Mouse (Mus musculus) monocyte, adult 2 months (primary cell): ENCODE results near the gene Wfdc6a.
"Not testable (repeated sequence)": the region's sequence is repeated elsewhere in the genome, so short reads cannot be mapped to it uniquely, and the experiment has no call there.

Experiments used
- DNase-seq, 2 experiments: peaks; one replicate each; pipeline ENCODE4 v3.0.0; 2022; ENCODE audit warnings: low spot score in 2 of 2, low read depth in 1 of 2

Wfdc6a gene

DNA sequence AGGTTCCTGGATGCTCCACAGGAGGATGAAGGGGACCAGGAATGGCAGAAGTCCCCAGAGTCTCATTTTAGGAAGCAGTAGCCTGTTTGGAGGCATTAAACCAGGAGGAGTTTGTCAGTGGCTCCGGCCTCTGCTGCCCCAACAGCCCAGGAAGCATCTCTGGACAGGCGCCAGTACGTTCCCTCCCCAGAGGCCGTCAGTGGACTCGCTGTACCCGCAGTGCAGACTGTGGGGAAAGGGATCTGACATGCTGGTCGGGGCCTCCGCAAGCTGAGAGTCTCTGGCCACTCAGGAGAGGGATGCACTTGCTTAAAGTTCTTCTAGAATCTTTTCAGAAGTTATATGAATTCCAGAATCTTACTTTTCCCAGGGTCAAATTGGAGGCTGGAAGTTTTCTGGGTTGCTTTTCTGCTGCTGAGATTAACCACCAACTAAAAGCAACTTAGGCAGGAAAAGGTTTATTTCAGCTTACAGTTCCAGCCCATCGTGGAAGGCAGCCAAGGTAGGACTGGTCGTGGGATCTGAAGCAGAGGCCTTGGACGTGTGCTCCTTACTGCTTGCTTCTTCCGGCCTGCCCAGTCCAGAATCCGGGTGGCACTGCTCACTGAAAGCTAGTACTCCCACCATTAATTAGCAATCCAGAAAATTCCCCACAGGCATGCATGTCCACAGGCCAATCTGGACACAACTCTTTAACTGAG is at the start of gene Wfdc6a:
TSS of gene Wfdc6a (minus strand) at position 423 of the 701 bp plus-strand sequence.
- not testable (repeated sequence) for DNase-seq

DNA sequence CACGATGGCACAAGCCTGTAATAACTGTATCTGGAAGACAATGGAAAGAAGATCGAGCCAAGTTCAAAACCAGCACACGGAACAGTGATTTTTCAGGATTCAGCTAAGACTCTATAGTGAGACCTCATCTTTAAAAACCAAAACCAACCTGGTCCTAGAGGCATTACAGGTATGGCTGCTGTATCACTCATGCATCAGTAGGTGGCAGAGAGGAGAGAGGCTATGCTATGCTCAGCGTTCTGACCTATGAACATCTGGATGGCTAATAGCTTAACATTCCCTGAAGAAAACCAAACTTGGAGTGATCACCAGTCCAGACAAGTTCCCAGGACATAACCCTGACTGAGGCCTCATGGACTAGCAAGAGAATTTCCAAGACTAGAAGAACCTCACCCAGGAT is 36.5 kb upstream of the Wfdc6a start:
- no peak for DNase-seq

DNA sequence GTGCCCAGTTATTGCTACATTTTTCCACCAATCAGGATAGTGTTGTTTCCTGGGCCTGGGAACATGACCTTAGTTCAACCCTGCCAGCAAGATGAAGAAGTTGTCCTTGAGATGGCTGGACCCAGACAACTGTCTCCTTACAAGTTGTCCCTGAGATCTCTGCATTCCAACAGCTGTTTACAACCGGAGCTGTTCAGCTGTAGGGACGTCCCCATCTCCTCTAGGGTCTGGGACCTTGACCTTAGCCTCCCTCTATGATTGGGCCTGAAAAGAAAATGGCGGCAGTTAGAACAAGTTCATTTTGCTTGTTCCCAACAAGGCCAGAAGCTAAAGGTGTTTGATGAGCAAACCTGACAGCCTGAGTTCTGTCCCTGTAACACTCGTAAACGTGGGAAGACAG is 33.8 kb upstream of the Wfdc6a start:
- DNase-seq: no peak

DNA sequence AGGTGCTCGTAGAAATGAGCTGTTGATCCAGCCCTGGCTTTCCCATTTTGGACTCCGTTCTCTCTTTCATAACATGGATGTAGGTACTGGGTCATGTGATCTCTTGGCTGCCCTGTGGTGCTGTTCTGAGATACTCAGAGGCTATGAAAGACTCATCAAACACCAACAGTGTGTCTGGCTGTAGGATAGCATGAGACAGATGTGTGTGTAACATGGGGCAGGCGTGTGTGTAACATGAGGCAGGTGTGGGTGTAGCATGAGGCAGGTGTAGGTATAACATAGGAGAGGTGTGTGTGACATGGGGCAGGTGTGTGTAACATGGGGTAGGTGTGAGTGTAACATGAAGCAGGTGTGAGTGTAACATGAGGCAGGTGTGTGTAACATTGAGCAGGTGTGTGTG is 30.1 kb upstream of the Wfdc6a start:
- no peak for DNase-seq

DNA sequence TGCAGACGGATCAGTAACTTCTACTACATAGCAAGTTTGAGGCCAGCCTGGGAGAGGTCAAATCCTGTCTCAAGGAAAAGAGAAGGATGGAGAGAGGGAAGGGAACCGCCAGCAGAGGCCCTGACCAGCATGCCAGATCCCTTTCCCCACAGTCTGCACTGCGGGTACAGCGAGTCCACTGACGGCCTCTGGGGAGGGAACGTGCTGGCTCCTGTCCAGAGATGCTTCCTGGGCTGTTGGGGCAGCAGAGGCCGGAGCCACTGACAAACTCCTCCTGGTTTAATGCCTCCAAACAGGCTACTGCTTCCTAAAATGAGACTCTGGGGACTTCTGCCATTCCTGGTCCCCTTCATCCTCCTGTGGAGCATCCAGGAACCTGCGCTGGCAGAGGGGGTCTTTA is 28.2 kb upstream of the Wfdc6a start, which contains the start of the genes Wfdc6b and Wfdc8:
TSS of gene Wfdc6b (plus strand) at position 52 of the 400 bp plus-strand sequence.
TSS of gene Wfdc8 (minus strand) at position 156 of the 400 bp plus-strand sequence.
- not testable (repeated sequence) for DNase-seq

DNA sequence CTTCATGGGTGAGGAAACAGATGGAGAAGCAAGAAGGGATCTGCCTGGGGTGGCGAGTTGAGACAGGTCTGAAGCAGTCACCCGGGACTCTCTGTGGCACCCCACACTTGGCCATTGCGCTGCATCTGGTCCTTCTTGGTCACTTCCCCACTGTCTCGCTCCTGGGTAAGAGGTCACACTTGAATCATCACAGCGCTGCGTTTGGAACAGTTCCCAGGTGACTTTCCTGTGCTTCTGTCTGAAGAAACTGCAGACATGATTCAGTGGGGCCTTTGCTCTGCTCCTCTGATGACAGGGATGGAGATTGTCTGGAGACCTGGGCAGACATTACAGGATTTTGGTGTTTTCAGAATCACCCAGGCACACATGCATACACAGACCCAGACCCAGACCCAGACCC is 23.5 kb upstream of the Wfdc6a start:
- DNase-seq: no peak

DNA sequence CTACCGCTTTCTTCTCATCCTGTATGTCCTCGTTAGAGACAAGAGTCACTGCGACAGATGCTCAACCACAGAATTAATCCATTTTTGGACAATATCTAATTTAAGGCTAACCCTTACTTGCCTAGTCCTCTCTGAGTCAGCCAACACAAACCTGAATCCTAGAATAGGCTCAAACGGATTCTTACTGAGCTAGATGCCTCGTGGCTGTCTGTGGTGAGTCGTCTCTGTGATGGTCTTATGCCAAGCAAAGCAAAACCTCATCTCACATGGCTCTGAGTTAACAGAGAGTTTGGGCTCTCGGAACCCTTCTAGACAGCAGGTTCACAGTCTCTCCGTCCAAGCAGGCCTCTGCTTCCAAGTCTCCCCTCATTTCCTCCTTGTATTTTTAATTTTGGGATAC is 19.2 kb upstream of the Wfdc6a start:
- no peak for DNase-seq

DNA sequence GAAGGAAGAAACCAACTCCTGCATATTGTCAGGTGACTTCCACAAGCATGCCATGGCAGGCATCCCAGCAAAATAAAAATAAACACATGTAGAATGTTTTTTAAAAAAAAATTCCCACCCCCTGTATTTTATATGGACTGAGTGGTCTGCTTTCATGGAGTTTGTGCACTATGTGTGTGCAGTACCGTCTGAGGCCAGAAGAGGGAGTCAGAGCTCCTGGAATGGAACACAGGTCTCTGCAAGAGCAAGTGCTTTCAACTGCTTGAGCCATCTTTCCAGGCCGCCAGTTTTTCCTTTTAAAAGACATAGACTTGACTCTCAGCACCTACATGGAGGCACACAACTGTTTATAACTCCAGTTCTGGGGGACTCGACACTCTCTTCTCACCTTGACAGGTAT is 18.2 kb upstream of the Wfdc6a start:
- DNase-seq: no peak

DNA sequence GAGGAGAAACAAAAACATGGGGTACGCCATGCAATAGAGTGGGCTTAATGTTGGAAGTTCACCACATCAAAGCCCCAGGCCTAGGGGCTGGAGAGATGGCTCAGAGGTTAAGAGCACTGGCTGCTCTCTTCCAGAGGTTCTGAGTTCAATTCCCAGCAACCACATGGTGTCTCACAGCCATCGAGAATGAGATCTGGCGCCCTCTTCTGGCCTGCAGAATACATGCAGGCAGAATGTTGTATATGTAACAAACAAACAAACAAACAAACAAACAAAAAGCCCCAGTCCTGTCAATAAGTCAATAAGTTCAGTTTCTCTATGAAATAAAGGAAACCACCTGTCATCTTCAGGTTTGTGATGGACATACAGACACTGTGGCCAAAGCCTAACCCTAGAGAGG is 14.9 kb upstream of the Wfdc6a start:
- DNase-seq: no peak

DNA sequence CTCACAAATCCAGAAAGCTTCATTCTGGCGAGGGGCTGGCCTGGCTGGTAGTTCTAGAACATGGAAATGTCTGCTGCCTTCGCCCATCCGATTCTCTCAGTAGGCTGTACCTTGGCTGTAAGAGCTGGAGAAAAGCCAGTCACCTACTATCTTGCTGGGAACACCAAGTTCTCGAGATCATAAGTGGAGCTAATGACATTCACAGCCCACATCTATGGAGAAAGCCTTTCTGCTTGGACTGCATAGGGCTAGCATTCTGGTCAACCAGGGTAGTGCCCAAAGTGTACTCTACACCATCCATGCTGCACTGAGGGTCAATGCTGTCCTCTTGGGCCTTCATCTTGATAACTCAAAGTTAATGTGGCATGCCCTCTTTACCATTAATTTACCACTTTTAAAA is 8.2 kb upstream of the Wfdc6a start, which contains the start of gene Eppin:
TSS of gene Eppin (minus strand) at position 101 of the 400 bp plus-strand sequence.
- DNase-seq: no peak

DNA sequence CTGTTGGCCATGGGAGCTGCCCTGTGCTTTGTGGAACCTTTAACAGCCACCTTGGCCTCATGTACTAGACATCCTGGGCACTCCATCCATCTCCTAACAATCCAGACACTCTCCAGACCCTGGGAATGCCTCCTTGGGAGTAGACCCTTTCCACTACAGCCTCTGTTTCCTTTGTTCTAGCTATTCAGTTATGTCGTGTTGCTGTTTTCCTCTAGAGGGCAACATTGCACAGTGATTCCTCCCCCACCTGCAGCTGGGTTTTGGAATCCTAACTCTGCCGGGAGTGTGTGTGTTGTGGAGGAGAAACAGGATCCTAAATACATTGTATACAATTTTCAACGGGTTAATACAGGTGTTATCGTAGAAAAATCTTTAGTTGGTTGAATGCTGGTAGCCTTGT is 6.8 kb upstream of the Wfdc6a start:
- DNase-seq: no peak

DNA sequence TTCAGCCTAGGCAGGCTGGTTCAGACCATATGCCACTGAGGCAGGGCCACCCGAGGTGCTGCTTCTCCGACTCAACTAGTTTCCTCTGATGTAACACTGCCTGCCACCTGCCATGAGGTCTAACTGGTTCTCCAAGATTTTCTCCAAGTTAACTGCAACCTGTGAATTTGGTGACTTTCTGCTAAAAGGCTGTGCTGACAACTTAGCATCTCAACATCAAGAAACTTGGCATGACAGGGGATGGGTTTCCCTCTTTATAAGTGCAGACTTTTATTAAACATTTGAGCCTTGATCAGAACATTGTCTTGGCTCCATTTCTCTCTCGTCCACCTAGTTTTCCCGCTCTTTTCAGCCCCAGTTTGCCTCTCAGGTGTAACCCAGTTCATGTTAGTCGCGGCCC is 11.9 kb downstream of the Wfdc6a start, which contains the start of gene Spint3:
TSS of gene Spint3 (minus strand) at position 101 of the 400 bp plus-strand sequence.
- not testable (repeated sequence) for DNase-seq

DNA sequence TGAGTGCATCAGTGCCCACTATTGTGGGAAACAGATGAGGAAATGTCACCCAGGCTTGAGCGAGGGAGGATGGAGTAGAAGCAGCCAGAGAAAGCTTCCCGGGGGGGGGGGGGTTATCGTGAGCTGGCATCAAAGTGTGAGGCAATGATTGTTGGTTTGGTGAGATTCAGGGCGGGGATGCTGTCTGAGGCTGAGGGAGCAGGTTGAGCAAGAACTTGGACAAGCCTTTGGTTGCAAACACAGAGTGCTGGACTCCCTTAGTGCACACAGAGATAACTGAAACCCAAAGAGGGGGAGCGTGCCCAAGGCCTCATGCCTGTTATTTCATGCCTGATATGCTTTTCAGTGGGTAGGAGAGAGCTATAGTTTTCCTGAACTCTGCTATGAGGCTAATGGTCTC is 17.8 kb downstream of the Wfdc6a start:
- DNase-seq: no peak

DNA sequence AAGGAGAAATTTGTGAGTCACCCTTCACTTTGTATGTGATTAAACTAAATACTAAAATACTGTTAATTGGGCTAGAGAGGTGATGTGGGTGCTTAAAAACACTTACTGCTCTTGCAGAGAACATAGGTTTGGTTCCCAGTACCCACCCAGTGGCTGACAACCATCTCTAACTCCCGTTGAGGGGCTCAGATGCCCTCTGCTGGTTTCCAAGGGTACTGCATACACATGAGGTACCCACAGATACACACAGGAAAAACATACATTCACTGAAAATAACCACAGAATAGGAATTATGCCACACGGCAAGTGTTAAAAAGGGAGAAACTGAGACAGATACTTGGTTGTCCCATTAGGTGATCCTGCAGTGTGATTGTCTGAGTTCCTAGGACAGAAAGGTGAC is 18.2 kb downstream of the Wfdc6a start:
- DNase-seq: no peak

DNA sequence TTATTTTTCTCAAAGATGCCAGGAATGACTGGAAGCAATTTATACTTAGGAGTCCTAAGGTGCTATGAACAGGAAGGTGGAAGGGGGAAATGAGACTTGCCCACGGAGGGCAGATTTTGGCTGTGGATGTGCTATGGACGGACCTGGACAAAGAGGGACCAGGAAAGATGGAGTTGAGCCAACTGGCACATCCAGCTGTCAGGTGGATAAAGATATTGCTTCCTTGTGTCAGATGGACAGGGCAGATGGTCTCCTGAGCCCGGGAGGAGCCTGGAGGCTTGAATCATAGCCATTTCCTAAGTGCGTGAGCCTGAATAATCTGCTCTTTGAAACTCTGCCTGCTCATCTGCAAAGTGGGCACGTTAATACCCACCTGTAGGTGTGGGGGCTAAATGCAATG is 20.9 kb downstream of the Wfdc6a start:
- no peak for DNase-seq

DNA sequence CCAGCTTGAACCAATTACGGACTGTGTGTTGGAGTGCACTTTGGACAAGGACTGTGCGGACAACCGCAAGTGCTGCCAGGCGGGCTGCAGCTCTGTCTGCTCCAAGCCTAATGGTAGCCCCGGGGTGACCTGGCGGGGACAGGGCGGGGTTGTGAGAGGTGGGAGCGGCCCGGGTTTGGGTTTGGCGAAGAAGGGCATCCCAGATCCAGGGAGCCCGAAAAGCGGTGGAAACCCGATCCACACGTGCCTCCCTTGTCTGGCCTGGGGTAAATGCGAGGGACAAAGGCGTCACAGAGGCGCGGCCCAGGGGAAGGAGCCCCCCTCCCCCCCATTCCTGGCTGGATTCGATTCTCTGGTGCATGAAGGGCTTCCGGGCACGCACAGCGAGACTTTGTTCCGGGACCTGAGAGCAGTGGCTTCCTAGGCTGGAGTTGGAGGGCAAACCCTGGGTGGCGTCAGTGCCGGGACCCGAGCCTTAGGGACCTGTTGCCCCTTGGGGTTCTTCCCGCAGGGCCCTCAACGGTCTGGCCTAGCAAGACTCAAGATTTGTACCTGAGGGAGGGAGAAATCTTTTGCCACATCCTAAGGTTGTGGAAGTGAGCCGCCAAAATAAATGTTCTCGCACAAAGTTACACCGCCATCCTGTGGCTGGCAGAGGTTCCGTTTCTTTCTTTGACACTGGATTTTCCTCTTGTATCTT is 21.8 kb downstream of the Wfdc6a start:
- DNase-seq: no peak

DNA sequence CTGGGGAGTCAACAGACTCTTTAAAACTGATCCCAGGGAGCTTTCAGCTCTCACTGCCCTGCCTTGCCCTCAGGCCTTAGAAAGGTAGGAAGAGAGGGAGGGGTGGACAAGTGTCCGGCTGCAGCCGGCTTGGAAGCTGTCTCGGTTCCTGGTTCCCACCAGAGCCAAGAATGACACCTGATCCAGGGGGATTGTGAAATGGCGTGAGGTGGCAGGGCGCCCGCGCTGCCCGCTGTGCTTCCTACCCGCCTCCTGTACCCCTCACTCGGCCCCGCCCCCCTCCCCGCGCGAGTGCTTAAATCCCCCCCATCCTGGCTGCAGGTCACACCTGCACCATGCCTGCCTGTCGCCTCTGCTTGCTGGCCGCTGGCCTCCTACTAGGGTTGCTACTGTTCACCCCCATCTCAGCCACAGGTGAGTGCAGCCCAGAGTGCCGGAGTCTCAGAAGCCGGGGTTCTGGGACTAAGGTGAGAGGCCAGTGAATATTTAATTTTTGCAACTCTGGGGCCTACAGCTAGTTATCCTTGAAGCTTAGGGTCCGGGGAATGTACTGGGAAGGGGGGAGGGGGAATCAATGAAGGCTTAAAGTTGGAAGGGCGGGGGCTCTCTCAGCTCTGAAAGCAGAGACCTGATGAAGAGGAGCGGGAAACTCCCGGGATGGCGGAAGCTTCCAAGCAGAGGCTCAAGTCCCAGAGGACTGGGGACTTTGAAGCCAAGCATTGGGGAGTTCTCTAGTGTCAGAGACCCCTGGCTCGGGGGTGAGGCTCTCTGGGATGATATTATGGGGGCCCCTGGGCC is 22.7 kb downstream of the Wfdc6a start, which contains the start of gene Wfdc2:
TSS of gene Wfdc2 (plus strand) at position 23 of the 798 bp plus-strand sequence.
- DNase-seq: no peak

DNA sequence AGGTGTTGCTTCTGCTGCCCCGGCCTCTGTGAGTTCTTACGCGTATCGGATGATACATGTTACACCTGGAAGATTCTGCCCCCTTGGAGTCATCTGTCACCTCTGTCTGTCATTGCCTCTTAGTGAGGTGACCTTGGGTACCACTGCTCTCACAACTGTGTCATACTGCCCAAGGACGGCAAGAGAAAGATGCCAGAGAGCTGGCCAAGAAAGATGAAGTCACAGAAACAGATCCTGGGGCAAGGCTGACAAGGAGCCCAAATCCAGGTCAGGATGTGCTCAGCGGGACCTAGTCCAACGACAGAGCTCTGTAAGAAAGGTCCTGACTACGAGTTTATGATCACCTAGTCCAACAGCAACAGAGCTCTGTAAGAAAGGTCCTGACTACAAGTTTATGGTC is 25.1 kb downstream of the Wfdc6a start:
- no peak for DNase-seq

DNA sequence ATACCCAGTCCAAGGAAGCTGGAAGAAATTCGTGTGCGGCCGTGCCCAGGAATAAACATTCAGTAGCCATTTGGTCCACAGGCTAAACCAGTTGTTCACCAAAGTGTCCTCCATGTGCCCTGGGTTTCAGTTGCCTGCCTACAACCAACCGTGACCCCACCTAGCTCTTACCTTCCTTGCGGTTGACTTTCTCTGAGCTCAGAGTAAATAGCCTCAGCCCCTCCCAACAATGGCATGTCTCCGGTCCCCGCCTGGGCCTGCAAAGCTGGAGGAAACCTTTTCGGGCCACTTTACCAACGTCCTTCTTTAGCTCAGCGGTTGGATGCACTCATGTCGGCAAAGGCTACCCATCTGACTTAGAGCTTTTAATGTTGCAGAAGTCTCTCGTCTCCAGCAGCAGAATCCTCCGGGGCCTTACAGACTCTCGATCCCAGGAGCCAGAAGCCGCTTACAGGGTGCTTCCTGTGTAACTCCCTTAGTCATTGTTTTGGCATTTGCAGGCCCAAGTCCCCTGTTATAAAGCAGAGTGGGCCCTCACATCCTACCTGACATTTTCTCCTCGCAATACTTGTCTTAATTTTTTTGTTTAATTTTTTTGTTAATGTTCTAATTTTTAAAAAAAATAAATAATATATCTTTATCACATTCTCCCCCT is 26.1 kb downstream of the Wfdc6a start:
- DNase-seq: no peak

DNA sequence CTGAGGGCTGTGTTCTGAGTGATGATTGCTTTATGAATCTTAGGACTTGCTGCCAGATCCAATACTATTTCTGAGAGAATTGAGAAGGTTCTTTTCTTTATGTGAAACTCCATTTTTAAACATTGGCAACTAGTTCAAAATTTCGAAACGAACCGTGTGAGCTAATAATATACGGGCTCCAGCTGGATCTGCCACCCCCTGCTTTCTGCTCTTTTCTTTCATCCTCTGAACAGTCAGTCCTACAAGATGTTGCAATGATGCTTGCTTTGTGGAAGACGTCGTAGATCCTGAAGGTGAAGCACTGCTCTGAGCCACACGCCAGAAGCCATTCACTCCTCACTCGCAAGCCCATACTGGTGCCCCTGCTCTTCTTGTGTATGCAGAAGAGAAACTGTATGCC is 26.8 kb downstream of the Wfdc6a start:
- DNase-seq: no peak

DNA sequence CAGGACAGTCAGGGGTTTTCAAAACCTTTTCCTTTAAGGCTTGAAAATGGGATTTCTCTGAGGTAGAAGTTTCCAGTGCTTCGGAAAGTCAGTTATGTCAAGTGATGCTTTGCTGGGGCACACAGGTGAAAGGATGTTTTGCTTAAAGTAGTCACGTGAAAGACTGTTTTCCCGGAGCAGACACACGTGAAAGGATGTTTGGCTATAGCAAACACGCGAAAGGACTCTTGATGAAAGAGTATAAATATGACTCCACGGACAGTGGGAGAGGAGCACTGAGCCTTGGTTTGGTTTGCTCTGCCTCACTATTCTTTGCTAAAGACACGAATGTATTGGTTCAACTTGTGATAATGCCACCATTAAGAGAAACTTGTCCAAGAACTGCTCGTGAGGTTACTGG is 33.7 kb downstream of the Wfdc6a start:
- no peak for DNase-seq
